Mouse (Mus musculus) bone marrow macrophage, adult 2 months (primary cell): ENCODE results near the gene Acsl3.

Experiments
- CTCF ChIP-seq: IDR thresholded peaks from 2 replicates; pipeline ENCODE4 v1.5.1; 2012; ENCODE audit warnings: low read depth, mild to moderate bottlenecking, low read length, moderate library complexity
- POLR2A ChIP-seq: IDR thresholded peaks from 2 replicates; pipeline ENCODE4 v1.6.1; 2012; ENCODE audit warnings: mild to moderate bottlenecking, low read depth, low read length, borderline replicate concordance

DNA sequence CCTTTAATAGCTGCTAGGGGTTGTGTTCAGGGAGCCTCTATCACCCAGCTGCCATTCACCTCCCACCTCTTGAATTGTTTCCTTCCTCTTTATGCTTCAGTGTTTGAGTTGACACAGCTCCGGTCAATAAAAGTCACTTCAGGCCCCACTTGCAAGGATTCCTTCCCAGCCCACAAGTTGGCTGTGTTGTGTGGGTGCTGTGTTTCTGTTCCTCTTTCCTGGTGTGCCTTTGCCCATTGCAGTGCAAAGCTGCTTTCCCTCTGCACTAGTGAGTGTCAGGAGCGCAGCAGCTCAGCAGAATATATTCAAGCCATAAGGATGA lies 45.3 kb downstream of the Acsl3 start:
- no peak for TF ChIP-seq CTCF
- TF ChIP-seq POLR2A, result no peak
